Mouse (Mus musculus) neural tube, embryonic 11.5 days (tissue): ENCODE data around the gene Cmip. TPM values are rescaled to one million over a fixed set of nuclear protein-coding genes. Genes with fewer than 3 reads are reported as not detected.

Experiments
- ATAC-seq: fragments of 200-750 bp; cut with Nextera tagmentation; 2 replicates; pipeline ENCODE4 v1.8.0; 2017; ENCODE audit warnings: moderate number of reproducible peaks, mild to moderate bottlenecking, moderate TSS enrichment, moderate library complexity; ENCODE audit not compliant: insufficient read depth, low FRiP score, low TSS enrichment
- DNase-seq: peaks from one replicate; pipeline ENCODE4 v3.0.0-alpha.2; 2015; ENCODE audit warnings: low spot score
- H3K27ac ChIP-seq: fragments of 300-500 bp; sonication (generic); 2 replicates; pipeline ENCODE4 v1.5.1; 2014; ENCODE audit warnings: low read depth, mild to moderate bottlenecking, low read length
- H3K27me3 ChIP-seq: fragments of 300-500 bp; sonication (generic); 2 replicates; pipeline ENCODE4 v1.6.1; 2014; ENCODE audit warnings: mild to moderate bottlenecking, low read length, mixed read lengths; ENCODE audit not compliant: control insufficient read depth, insufficient read depth
- H3K36me3 ChIP-seq: fragments of 300-500 bp; sonication (generic); 2 replicates; pipeline ENCODE4 v1.6.1; 2014; ENCODE audit warnings: mild to moderate bottlenecking, low read length, moderate library complexity, mixed read lengths; ENCODE audit not compliant: control insufficient read depth, insufficient read depth
- H3K4me1 ChIP-seq: fragments of 300-500 bp; sonication (generic); 2 replicates; pipeline ENCODE4 v1.6.1; 2014; ENCODE audit warnings: low read length, mixed read lengths; ENCODE audit not compliant: control insufficient read depth, insufficient read depth
- H3K4me2 ChIP-seq: fragments of 300-500 bp; sonication (generic); 2 replicates; pipeline ENCODE4 v1.6.1; 2014; ENCODE audit warnings: low read depth, mild to moderate bottlenecking, moderate library complexity
- H3K4me3 ChIP-seq: fragments of 300-500 bp; sonication (generic); 2 replicates; pipeline ENCODE4 v1.5.1; 2014; ENCODE audit warnings: low read depth, low read length
- H3K9ac ChIP-seq: fragments of 300-500 bp; sonication (generic); 2 replicates; pipeline ENCODE4 v1.6.1; 2014; ENCODE audit warnings: mild to moderate bottlenecking, low read length
- H3K9me3 ChIP-seq: fragments of 300-500 bp; sonication (generic); 2 replicates; pipeline ENCODE4 v1.6.1; 2016; ENCODE audit warnings: low read length; ENCODE audit not compliant: control insufficient read depth
- WGBS: fragments of 180-500 bp; shearing (Covaris S2); extraction: QIAGEN DNeasy Blood & Tissue Kit; methylation state at CpG from one replicate; pipeline ENCODE4 v1.1.7; 2014; 5-methylcytosine and 5-hydroxymethylcytosine counted together
- polyA plus RNA-seq: library from polyadenylated mRNA; unstranded; fragments of >200 nt; fragmentation: Nextera tagmentation; extraction: Ambion mirVana; gene quantifications from 2 replicates; pipeline ENCODE4 v1.2.1, GENCODE M21; 2014

The Cmip gene
- polyA plus RNA-seq, 1 experiment from 2014 or later, result 56.7 TPM

DNA sequence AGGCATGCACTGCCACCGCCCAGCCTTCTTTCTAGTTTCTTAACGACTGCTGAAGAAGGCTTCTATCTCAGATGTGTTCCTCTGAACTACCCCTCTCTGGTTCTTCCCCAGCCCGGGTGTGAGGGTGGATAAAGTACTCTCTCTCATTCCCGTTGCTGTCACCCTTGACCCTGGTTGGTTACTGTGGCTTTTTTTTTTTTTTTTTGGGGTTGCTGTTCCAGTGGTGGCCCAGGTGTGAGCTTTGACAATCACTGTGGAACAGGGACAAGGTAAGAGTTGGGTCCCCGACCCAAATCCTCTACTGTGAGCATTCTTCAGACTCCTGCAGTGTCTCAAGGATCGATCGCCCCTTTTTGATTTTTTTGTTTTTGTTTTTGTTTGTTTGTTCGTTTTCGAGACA is 214.8 kb downstream of the Cmip start:
- Histone ChIP-seq H3K27ac (no peak overlapping the region), H3K9me3 (no peaks in the 10 kb centered on the region), H3K27me3 (no peaks in the 10 kb centered on the region), H3K9ac (no peak overlapping the region), H3K4me3 (no peak overlapping the region), H3K36me3 (no peaks in the 10 kb centered on the region), H3K4me1 (peaks cover 6% of the 10 kb centered on the region; the same call in 1 of the 2 replicates), H3K4me2 (no peak overlapping the region)
- DNase-seq, result no peak
- no peak for ATAC-seq
- WGBS, result 81% methylated on average over 9 of the region's 9 CpGs

DNA sequence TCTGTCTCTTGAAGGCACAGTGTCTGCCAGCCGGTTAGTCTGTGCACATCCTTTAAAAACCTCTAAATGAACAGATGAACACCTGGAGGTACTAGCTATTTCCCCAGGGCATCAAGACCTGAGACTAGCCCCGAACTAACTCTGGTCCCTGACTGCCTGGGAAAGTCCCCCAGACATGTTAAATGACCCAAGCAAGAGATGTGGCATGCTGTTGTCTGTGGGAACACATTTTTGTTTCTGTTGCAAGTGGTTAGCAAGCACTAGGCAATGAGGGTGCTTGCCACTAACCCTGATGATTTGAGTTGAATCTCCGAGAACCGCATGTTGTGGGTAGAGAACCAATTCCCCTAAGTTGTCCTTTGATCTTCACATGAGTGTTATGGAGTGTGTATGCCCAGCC is 215.5 kb downstream of the Cmip start:
- Histone ChIP-seq H3K9ac (no peak overlapping the region), H3K27ac (no peak overlapping the region), H3K4me3 (no peak overlapping the region), H3K4me1 (peaks cover 6% of the 10 kb centered on the region; the same call in 1 of the 2 replicates), H3K27me3 (no peaks in the 10 kb centered on the region), H3K4me2 (no peak overlapping the region), H3K36me3 (no peaks in the 10 kb centered on the region), H3K9me3 (no peaks in the 10 kb centered on the region)
- WGBS, result 82% methylated on average over 4 of the region's 4 CpGs
- ATAC-seq (no peak), DNase-seq (no peak)

DNA sequence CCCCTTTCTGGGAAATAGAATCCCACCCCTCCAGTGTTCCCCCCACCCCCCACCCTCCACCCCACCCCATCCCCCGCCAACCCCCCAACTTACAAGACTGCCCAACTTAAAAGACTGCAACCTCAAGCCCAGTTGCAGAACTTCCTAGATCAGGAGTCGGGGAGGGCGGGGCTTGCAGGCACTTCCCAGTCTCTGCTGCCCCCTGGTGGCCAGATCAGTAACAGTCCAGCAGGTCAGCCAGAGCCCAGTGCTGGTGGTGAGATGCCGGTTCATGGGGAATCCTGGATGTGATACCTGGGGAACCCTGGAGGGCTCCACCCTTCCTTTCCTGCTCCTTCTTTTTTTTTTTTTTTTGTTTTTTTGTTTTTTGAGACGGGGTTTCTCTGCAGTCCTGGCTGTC is 218.1 kb downstream of the Cmip start:
- Histone ChIP-seq H3K9ac (no peak overlapping the region), H3K27ac (no peak overlapping the region), H3K4me2 (no peak overlapping the region), H3K9me3 (no peaks in the 10 kb centered on the region), H3K4me3 (no peak overlapping the region), H3K4me1 (peaks cover 6% of the 10 kb centered on the region; the same call in 1 of the 2 replicates), H3K36me3 (no peaks in the 10 kb centered on the region), H3K27me3 (no peaks in the 10 kb centered on the region)
- 2% methylated on average over 5 of the region's 5 CpGs for WGBS
- ATAC-seq (peak; percentile 56; the same call in 1 of the 2 replicates), DNase-seq (peak; percentile 91)

DNA sequence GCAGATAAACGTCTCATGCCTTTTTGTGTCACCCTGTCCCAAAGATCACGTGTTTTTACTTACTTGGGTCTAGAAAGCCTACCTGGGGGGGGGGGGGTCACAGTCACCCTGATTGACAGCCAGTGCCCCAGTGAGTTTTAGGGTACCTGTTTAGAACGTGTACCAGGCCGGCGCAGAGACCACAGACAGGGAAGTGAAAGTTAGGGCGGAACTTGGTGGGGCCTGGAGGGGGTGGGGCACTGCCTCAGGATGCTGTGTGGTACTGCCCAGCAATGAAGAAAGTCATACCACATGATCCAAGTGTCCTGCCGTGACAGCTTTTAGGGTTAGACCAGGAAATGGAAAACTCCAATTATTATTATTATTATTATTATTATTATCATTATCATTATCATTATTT is 219.0 kb downstream of the Cmip start:
- ATAC-seq (no peak), DNase-seq (no peak)
- Histone ChIP-seq H3K36me3 (no peaks in the 10 kb centered on the region), H3K27ac (no peak overlapping the region), H3K27me3 (no peaks in the 10 kb centered on the region), H3K4me2 (no peak overlapping the region), H3K4me3 (no peak overlapping the region), H3K4me1 (no peaks in the 10 kb centered on the region; the same call in 1 of the 2 replicates), H3K9ac (no peak overlapping the region), H3K9me3 (no peaks in the 10 kb centered on the region)
- 80% methylated on average over 7 of the region's 7 CpGs for WGBS

DNA sequence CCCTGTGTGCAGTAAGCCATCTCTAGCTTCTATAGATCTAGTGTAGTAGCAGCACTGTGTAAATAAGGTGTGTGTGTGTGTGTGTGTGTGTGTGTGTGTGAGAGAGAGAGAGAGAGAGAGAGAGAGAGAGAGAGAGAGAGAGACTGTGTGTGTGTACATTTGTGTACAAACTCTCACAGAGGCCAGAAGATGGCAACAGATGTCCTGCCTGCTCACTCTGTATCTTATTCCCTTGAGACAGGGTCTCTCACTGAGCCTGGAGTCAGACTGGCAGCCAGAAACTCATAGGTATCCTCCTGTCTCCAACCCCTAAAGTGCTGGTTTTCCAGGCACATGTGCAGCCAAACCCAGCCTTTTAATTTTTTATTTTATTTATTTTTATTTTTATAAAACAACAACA is 221.2 kb downstream of the Cmip start:
- Histone ChIP-seq H3K27ac (no peak overlapping the region), H3K27me3 (no peaks in the 10 kb centered on the region), H3K4me2 (no peak overlapping the region), H3K4me3 (no peak overlapping the region), H3K9me3 (no peaks in the 10 kb centered on the region), H3K36me3 (no peaks in the 10 kb centered on the region), H3K4me1 (no peaks in the 10 kb centered on the region), H3K9ac (no peak overlapping the region)
- ATAC-seq (no peak), DNase-seq (no peak)

DNA sequence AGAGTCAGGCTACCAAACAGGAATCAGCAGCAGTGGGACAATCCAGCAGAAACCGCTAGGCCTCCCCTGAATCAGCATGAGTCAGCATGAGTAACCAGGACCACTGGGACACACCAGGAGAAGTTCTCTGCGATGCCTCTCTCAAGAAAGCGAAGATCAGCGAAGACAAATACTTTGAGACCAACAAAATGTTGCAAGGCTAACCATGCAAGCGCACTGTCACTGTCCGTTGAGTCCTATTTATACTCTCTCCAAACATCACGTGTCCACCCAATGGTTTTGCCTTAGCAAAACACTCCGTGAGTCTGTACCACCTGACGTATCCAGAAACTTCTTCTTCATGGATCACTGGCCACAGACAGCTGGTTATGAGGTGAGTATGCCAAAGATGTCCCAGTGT is 223.1 kb downstream of the Cmip start:
- Histone ChIP-seq H3K27me3 (no peaks in the 10 kb centered on the region), H3K9ac (no peak overlapping the region), H3K4me3 (no peak overlapping the region), H3K4me1 (no peaks in the 10 kb centered on the region), H3K4me2 (no peak overlapping the region), H3K27ac (no peak overlapping the region), H3K36me3 (no peaks in the 10 kb centered on the region), H3K9me3 (no peaks in the 10 kb centered on the region)
- ATAC-seq (no peak), DNase-seq (no peak)
- 93% methylated on average over 9 of the region's 9 CpGs for WGBS

DNA sequence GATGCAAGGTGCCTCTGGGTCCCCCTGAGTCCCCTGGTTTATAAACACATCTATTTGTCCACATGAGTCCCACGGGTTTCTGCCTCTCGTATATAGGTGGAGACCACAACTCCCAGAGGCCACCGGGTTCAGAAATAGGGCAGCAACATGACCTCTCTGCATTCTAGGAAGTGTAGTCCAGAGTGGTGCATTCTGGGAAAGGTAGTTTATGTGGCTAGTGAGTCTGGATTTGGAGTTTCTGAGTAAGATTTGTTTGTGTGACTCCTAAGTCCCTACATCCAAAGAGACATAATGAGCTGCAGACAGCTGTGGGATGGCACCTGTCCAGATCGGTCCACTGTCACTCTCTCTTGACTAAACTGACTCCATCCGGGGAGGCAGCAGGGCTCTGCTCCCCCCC is 223.7 kb downstream of the Cmip start:
- no peak for DNase-seq
- Histone ChIP-seq H3K4me2 (no peak overlapping the region), H3K4me3 (no peak overlapping the region), H3K27ac (no peak overlapping the region), H3K36me3 (no peaks in the 10 kb centered on the region), H3K4me1 (no peaks in the 10 kb centered on the region), H3K9me3 (no peaks in the 10 kb centered on the region), H3K27me3 (no peaks in the 10 kb centered on the region), H3K9ac (no peak overlapping the region)
- WGBS, result 71% methylated on average over 5 of the region's 5 CpGs
- no peak for ATAC-seq

DNA sequence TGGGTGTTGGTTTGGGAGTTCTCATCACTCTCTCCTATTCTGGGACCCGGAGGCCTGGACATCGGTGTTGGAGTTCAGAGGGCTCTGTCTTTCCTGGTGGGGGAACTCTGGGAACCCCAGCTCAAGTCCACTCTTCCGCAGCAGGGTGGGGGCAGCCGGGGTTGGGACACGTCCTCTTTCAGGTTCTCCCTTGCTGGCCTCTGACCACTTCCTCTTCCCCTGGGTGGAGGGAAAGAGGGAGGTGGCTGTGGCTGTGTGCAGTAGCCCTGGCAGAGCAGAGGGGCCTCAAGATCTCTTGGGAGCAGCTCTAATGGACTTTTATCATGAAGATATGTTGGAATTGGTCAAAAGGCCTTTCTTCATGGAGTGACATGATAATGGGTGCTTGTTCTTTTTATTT is 225.0 kb downstream of the Cmip start:
- H3K27ac ChIP-seq, result no peak overlapping the region
- no peak overlapping the region for H3K4me2 ChIP-seq
- 88% methylated on average over 5 of the region's 5 CpGs for WGBS
- H3K27me3 ChIP-seq, result no peaks in the 10 kb centered on the region
- ATAC-seq (no peak), DNase-seq (no peak)
- H3K4me1 ChIP-seq, result no peaks in the 10 kb centered on the region
- no peaks in the 10 kb centered on the region for H3K36me3 ChIP-seq
- no peak overlapping the region for H3K9ac ChIP-seq
- no peak overlapping the region for H3K4me3 ChIP-seq
- H3K9me3 ChIP-seq, result no peaks in the 10 kb centered on the region

DNA sequence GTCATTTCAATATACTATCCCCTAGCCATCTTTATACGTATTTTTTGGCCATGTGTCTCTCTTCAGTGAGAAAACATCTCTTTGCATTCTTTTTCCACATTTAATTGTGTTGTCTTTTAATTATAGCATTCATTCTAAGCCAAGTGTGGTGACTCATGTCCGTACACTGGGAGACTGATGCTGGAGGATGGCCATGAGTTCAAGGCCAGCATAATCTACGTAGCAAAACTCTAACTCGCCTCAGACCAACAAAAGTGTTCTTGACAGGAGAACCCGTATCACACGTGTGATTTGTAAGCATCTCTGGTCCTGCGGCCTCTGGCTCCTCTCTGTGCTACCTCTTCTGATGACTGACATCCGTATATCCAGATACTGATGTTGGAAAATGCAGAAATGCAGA is 227.9 kb downstream of the Cmip start:
- WGBS, result 89% methylated on average over 8 of the region's 8 CpGs
- Histone ChIP-seq H3K9ac (no peak overlapping the region), H3K27me3 (no peaks in the 10 kb centered on the region), H3K4me3 (no peak overlapping the region), H3K4me2 (no peak overlapping the region), H3K27ac (no peak overlapping the region), H3K9me3 (no peaks in the 10 kb centered on the region), H3K36me3 (no peaks in the 10 kb centered on the region), H3K4me1 (no peaks in the 10 kb centered on the region)
- ATAC-seq, result no peak
- no peak for DNase-seq
